Mouse (Mus musculus) CH12.LX (cell line): ENCODE data around the gene Scyl1. TPM values are rescaled to one million over a fixed set of nuclear protein-coding genes. Genes with fewer than 3 reads are reported as not detected.

Experiments used
- DNase-seq: peaks from one replicate; pipeline ENCODE4 v3.0.0-alpha.2; 2013; ENCODE audit errors: extremely low read depth
- H3K27ac ChIP-seq: 2 replicates; pipeline ENCODE4 v1.5.1; 2012; ENCODE audit warnings: low read depth, mild to moderate bottlenecking, control low read depth, moderate library complexity; ENCODE audit not compliant: insufficient read depth
- H3K27me3 ChIP-seq: replicated peaks from 2 replicates; pipeline ENCODE3; 2012; ENCODE audit warnings: inconsistent platforms
- H3K36me3 ChIP-seq, 2 experiments: replicated peaks in 1 of 2; 2 replicates each; pipeline versions ENCODE3 to v1.6.1; 2012; ENCODE audit warnings: inconsistent platforms in 1 of 2, low read length in 1 of 2, mild to moderate bottlenecking in 1 of 2, mixed read lengths in 1 of 2, moderate library complexity in 1 of 2; ENCODE audit not compliant: control insufficient read depth in 1 of 2, insufficient read depth in 1 of 2
- H3K4me1 ChIP-seq, 2 experiments: 2 replicates each; pipeline ENCODE4 v1.6.1; 2012; ENCODE audit warnings: inconsistent platforms in 1 of 2, moderate library complexity in 1 of 2; ENCODE audit not compliant: insufficient read depth in 2 of 2, control insufficient read depth in 1 of 2
- H3K4me2 ChIP-seq: 2 replicates; pipeline ENCODE4 v1.6.1; 2012; ENCODE audit warnings: low read depth, mild to moderate bottlenecking, control low read depth; ENCODE audit not compliant: poor library complexity, insufficient read depth, severe bottlenecking
- H3K4me3 ChIP-seq, 3 experiments: fragments of 150-350 bp in 1 of 3; sonication (generic) in 1 of 3; replicated peaks in 1 of 3; 2 replicates each; pipeline versions ENCODE3 to v1.5.1; 2011 to 2012; ENCODE audit warnings: low read depth in 2 of 3, low read length in 2 of 3, mild to moderate bottlenecking in 2 of 3, moderate library complexity in 2 of 3, control low read depth in 1 of 3, improper control_type of control experiment in 1 of 3, inconsistent platforms in 1 of 3, mixed read lengths in 1 of 3; ENCODE audit not compliant: poor library complexity in 1 of 3
- H3K79me2 ChIP-seq: replicated peaks from 2 replicates; pipeline ENCODE4 v1.6.1; 2012; ENCODE audit warnings: mild to moderate bottlenecking, moderate library complexity; ENCODE audit not compliant: control insufficient read depth, poor library complexity, insufficient read depth, severe bottlenecking; ENCODE audit errors: extremely low read depth
- H3K9ac ChIP-seq: 2 replicates; pipeline ENCODE4 v1.6.1; 2012; ENCODE audit warnings: low read depth, mild to moderate bottlenecking, control low read depth, moderate library complexity; ENCODE audit not compliant: insufficient read depth
- H3K9me3 ChIP-seq: replicated peaks from 2 replicates; pipeline ENCODE3; 2012; ENCODE audit warnings: low read length, inconsistent platforms, mixed read lengths
- BHLHE40 ChIP-seq: IDR thresholded peaks from 2 replicates; pipeline ENCODE4 v1.6.1; 2011; ENCODE audit warnings: mild to moderate bottlenecking, low read depth, low read length, improper control_type of control experiment
- CHD1 ChIP-seq: IDR thresholded peaks from 2 replicates; pipeline ENCODE4 v1.6.1; 2012; ENCODE audit warnings: low read depth, low read length, improper control_type of control experiment, inconsistent platforms
- CHD2 ChIP-seq: IDR thresholded peaks from 2 replicates; pipeline ENCODE4 v1.6.1; 2011; ENCODE audit warnings: low read length, improper control_type of control experiment
- E2F4 ChIP-seq: IDR thresholded peaks from 2 replicates; pipeline ENCODE4 v1.6.1; 2011; ENCODE audit warnings: low read depth, low read length, improper control_type of control experiment; ENCODE audit not compliant: insufficient replicate concordance
- ELF1 ChIP-seq: IDR thresholded peaks from 2 replicates; pipeline ENCODE4 v1.6.1; 2014; ENCODE audit warnings: low read depth, mild to moderate bottlenecking, inconsistent platforms, low read length, improper control_type of control experiment
- EP300 ChIP-seq: IDR thresholded peaks from 2 replicates; pipeline ENCODE4 v1.6.1; 2011; ENCODE audit warnings: low read length, improper control_type of control experiment
- GABPA ChIP-seq: IDR thresholded peaks from 2 replicates; pipeline ENCODE4 v1.6.1; 2012; ENCODE audit warnings: low read depth, low read length, improper control_type of control experiment, inconsistent platforms; ENCODE audit not compliant: insufficient replicate concordance
- HCFC1 ChIP-seq: IDR thresholded peaks from 2 replicates; pipeline ENCODE4 v1.6.1; 2012; ENCODE audit warnings: low read depth, mild to moderate bottlenecking, inconsistent platforms, low read length, improper control_type of control experiment
- IRF4 ChIP-seq: IDR thresholded peaks from 2 replicates; pipeline ENCODE4 v1.6.1; 2014; ENCODE audit warnings: low read depth, mild to moderate bottlenecking, inconsistent platforms, low read length, improper control_type of control experiment
- JUND ChIP-seq: conservative IDR thresholded peaks from 2 replicates; pipeline ENCODE4 v1.6.1; 2011; ENCODE audit warnings: low read depth, low read length, improper control_type of control experiment
- MAFK ChIP-seq: IDR thresholded peaks from 2 replicates; pipeline ENCODE4 v1.6.1; 2011; ENCODE audit warnings: low read length, improper control_type of control experiment; ENCODE audit not compliant: insufficient replicate concordance
- MAX ChIP-seq: IDR thresholded peaks from 2 replicates; pipeline ENCODE4 v1.6.1; 2011; ENCODE audit warnings: low read length, improper control_type of control experiment
- MEF2A ChIP-seq: IDR thresholded peaks from 2 replicates; pipeline ENCODE4 v1.6.1; 2014; ENCODE audit warnings: low read depth, mild to moderate bottlenecking, inconsistent platforms, low read length, improper control_type of control experiment, borderline replicate concordance
- MYC ChIP-seq: IDR thresholded peaks from 2 replicates; pipeline ENCODE4 v1.6.1; 2011; ENCODE audit warnings: low read depth, mild to moderate bottlenecking, improper control_type of control experiment, low read length
- NRF1 ChIP-seq: IDR thresholded peaks from 2 replicates; pipeline ENCODE4 v1.6.1; 2014; ENCODE audit warnings: low read depth, mild to moderate bottlenecking, inconsistent platforms, low read length, improper control_type of control experiment, moderate library complexity
- POLR2AphosphoS2 ChIP-seq: IDR thresholded peaks from 2 replicates; pipeline ENCODE4 v1.6.1; 2011; ENCODE audit warnings: low read depth, low read length, improper control_type of control experiment
- RAD21 ChIP-seq: IDR thresholded peaks from 2 replicates; pipeline ENCODE4 v1.6.1; 2011; ENCODE audit warnings: low read depth, mild to moderate bottlenecking, low read length, improper control_type of control experiment, moderate library complexity
- RCOR1 ChIP-seq: conservative IDR thresholded peaks from 2 replicates; pipeline ENCODE4 v1.6.1; 2012; ENCODE audit warnings: low read depth, mild to moderate bottlenecking, inconsistent platforms, low read length, improper control_type of control experiment
- TCF12 ChIP-seq: IDR thresholded peaks from 2 replicates; pipeline ENCODE4 v1.6.1; 2014; ENCODE audit warnings: low read depth, mild to moderate bottlenecking, inconsistent platforms, low read length, improper control_type of control experiment
- ZC3H11A ChIP-seq: IDR thresholded peaks from 2 replicates; pipeline ENCODE4 v1.6.1; 2012; ENCODE audit warnings: low read depth, mild to moderate bottlenecking, inconsistent platforms, low read length, improper control_type of control experiment
- ZMIZ1 ChIP-seq: IDR thresholded peaks from 2 replicates; pipeline ENCODE4 v1.6.1; 2012; ENCODE audit warnings: low read depth, mild to moderate bottlenecking, inconsistent platforms, low read length, improper control_type of control experiment
- ZNF384 ChIP-seq: IDR thresholded peaks from 2 replicates; pipeline ENCODE4 v1.6.1; 2012; ENCODE audit warnings: low read depth, low read length, improper control_type of control experiment, inconsistent platforms
- dilution Hi-C: fragments of 300-500 bp; cut with MboI; formaldehyde crosslinking; loops from 2 replicates; pipeline ENCODE4 v1.14.3; 2020; ENCODE audit warnings: low sequenced_read_pairs; ENCODE audit not compliant: extremely low pct_unique_long_range_greater_than_20kb, extremely low pct_ligation_motif_present
- in situ Hi-C: fragments of 300-500 bp; cut with MboI; formaldehyde crosslinking; loops from 3 replicates; pipeline ENCODE4 v1.14.3; 2019; ENCODE audit warnings: low sequenced_read_pairs, low pct_ligation_motif_present, low pct_unique_long_range_greater_than_20kb, mixed read lengths
- polyA plus RNA-seq: library from polyadenylated mRNA; unstranded; fragments of >175 nt; gene quantifications from 2 replicates; pipeline ENCODE4 v1.2.1, GENCODE M21; 2012; ENCODE audit warnings: low read depth; ENCODE audit not compliant: insufficient read length
- total RNA-seq, 2 experiments: library from RNA; depleted of rRNA; stranded (reverse); fragments of 300-350 nt in 1 of 2; fragments of >200 nt in 1 of 2; gene quantifications; 2 replicates each; pipeline ENCODE4 v1.2.3; 2012 to 2014

The Scyl1 gene
- total and polyA plus RNA-seq, 3 experiments = 35.1 to 56.1 (median 49.8) TPM

DNA sequence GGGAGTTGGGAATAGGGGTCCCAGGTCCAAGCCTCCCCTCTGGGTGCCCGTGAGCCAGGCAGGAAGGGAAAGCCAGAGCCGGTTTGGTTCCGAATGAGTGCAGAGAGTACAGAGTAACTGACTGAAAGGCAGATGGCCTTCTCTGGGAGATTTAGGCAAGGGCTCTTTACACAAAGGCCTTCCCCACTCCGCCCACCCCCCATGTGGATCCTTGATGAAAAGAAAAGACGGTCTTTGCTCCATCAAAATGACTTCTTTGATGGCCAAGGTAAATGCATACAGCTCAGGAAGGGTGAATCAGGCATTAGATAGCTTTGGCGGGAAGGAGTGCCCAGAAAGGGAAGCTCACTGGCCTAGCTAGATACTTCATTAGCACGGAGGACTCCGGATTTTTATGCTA lies 7.1 kb upstream of the Scyl1 start:
- H3K4me2 ChIP-seq = no peak overlapping the region
- in situ Hi-C loops = no loop called here
- dilution Hi-C loops = no loop called here
- TF ChIP-seq CHD1 (no peak), BHLHE40 (no peak), POLR2AphosphoS2 (no peak)
- TF ChIP-seq, all 38 proteins: peak for 0
- Histone ChIP-seq H3K36me3 (no peaks in the 10 kb centered on the region), H3K4me3 (no peak overlapping the region), H3K4me1 (peaks cover 0 to 9% of the 10 kb centered on the region in 2 experiments; a peak in 2 of 4 replicates), H3K9me3 (no peaks in the 10 kb centered on the region), H3K79me2 (no peaks in the 10 kb centered on the region), H3K9ac (no peak overlapping the region), H3K27me3 (no peaks in the 10 kb centered on the region), H3K27ac (no peak overlapping the region)
- DNase-seq = no peak

- in situ Hi-C loops (no loop called here), dilution Hi-C loops (no loop called here)
- no peaks in the 10 kb centered on the region for H3K79me2 ChIP-seq
- H3K4me3 ChIP-seq = no peak overlapping the region
- H3K4me1 ChIP-seq = peaks cover 0 to 9% of the 10 kb centered on the region in 2 experiments; a peak in 2 of 4 replicates
- no peak for TF ChIP-seq ZC3H11A
- TF ChIP-seq CHD2 = no peak
- no peak for TF ChIP-seq TCF12
- TF ChIP-seq E2F4 = no peak
- no peak for TF ChIP-seq POLR2AphosphoS2
- TF ChIP-seq EP300 = no peak
- TF ChIP-seq NRF1 = no peak
- TF ChIP-seq MAFK = no peak
- no peak for TF ChIP-seq RCOR1
- TF ChIP-seq RAD21 = no peak
- no peak for TF ChIP-seq ELF1
- TF ChIP-seq IRF4 = no peak
- TF ChIP-seq ZNF384 = no peak
- TF ChIP-seq MAX = no peak
- no peak for TF ChIP-seq GABPA
- no peak for TF ChIP-seq ZMIZ1
- no peak for TF ChIP-seq JUND
- no peak for TF ChIP-seq MEF2A
- TF ChIP-seq HCFC1 = no peak
- no peak for TF ChIP-seq MYC
- H3K36me3 ChIP-seq = no peaks in the 10 kb centered on the region
- H3K9me3 ChIP-seq = no peaks in the 10 kb centered on the region
- no peak overlapping the region for H3K4me2 ChIP-seq
- no peak for DNase-seq
- H3K9ac ChIP-seq = no peak overlapping the region
- no peaks in the 10 kb centered on the region for H3K27me3 ChIP-seq
- no peak overlapping the region for H3K27ac ChIP-seq
Observed at GRCm38 (mm10) chr19:5777387-5778032, 6.3 kb upstream of the Scyl1 start.
